Mouse (Mus musculus) heart, adult 2 months (tissue): ENCODE data around the gene Gm10490.

Experiments
- CTCF ChIP-seq: fragments of 200-600 bp; IDR thresholded peaks from 2 replicates; pipeline ENCODE4 v1.8.1; 2022; ENCODE audit warnings: antibody characterized with exemption, mild to moderate bottlenecking, moderate library complexity
- EP300 ChIP-seq: fragments of 200-500 bp; IDR thresholded peaks from 2 replicates; pipeline ENCODE4 v1.6.1; 2011; ENCODE audit warnings: low read depth, low read length, control low read depth; ENCODE audit not compliant: insufficient read depth
- POLR2A ChIP-seq: fragments of 200-500 bp; IDR thresholded peaks from 2 replicates; pipeline ENCODE4 v1.6.1; 2011; ENCODE audit warnings: mild to moderate bottlenecking, low read depth, low read length, control low read depth; ENCODE audit not compliant: insufficient read depth

GRCm38 (mm10) chrX:7878007-7878419 is 31.3 kb upstream of the Gm10490 start, which contains the start of gene Pim2:
- TF ChIP-seq CTCF, result 0 out of 2 replicates have a peak, but pooled peaks have one; percentile 3
- TF ChIP-seq POLR2A, result no peak
- 0 out of 2 replicates have a peak, but pooled peaks have one; percentile 19 for TF ChIP-seq EP300
